7 mouse cellular contexts compared by ENCODE assay signal in the genomic region with DNA sequence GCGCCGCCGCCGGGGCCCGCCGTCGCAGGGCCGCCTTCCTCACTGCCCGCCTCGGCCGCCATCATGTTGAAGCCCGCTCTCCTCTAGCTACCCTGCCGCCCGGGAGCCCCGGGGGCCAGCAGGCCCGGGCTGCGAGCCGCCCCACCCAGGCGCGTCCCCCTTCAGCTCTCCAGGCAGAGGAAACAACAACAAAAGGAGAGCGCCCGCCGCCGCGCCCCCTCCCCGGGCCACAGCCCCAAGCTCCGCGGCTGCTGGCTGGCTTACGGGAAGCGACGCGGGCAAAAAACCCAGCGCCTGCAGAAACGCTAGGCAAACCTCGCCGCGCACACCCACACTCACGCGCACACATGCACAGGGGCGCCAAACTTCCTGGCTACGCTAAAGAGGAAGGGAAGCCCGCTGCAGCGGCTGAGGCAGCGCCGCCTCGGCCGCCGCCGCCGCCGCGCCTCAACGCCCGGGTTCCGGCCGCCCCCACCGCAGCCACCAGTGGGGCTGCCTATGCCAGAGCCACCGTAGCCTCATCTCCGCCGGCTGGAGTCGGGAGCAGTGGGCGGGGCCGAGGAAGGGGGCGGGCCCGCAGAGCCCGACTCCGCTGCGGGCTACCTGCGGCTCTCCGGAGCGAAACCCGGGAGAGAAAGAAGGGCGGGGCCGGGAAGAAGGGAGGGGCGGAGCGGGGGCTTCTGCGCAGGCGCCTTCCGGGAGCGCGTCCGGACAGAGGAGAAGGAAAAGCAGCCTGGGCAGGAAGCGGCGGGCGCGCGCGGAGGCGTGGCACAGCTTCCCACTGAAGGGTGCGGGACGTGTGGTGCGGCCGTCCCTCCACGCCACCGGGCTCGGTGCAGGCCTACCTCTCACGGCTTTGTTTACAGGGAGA. TPM values are rescaled to one million over a fixed set of nuclear protein-coding genes. Genes with fewer than 3 reads are reported as not detected.
DNase-seq lines count a peak whose midpoint lies in the region; ATAC-seq lines count a peak whose summit lies in the region.

Gene Rasa1, minus strand, starts transcription at position 288 of the 871 bp plus-strand sequence.

- peak within 1 kb of the TSS; percentile 90 for H3K4me3 ChIP-seq in intestine, embryonic 16.5 days (ENCODE audit: low read length)
- peak within 1 kb of the TSS; percentile 95 for H3K4me3 ChIP-seq in midbrain, embryonic 11.5 days (ENCODE audit: low read depth, low read length)

- intact Hi-C loops in gastrocnemius, postnatal 36 days (cut with DNase I): loop anchor here (10.0 kb wide), 1 partner anchor 766 kb away; no protein-coding TSS in a partner anchor
- intact Hi-C loops in left cerebral cortex, postnatal 36 days (cut with DNase I): loop anchor here (5.0 kb wide), 1 partner anchor 77 kb away; no protein-coding TSS in a partner anchor

- H3K9me3 ChIP-seq in intestine, embryonic 16.5 days (ENCODE audit: control insufficient read depth, low read length): no peaks in the 10 kb centered on the region
- no peaks in the 10 kb centered on the region for H3K9me3 ChIP-seq in midbrain, embryonic 11.5 days (ENCODE audit: control insufficient read depth, low read length)

- WGBS in intestine, embryonic 16.5 days: under 1% methylated on average over 77 of the region's 97 CpGs
- 0% methylated on average over 64 of the region's 97 CpGs for WGBS in midbrain, embryonic 11.5 days

- H3K9ac ChIP-seq in intestine, embryonic 16.5 days (ENCODE audit: low read depth, low read length): peak within 1 kb of the TSS; percentile 96
- H3K9ac ChIP-seq in midbrain, embryonic 11.5 days (ENCODE audit: low read length): peak within 1 kb of the TSS; percentile 94

- H3K4me2 ChIP-seq in intestine, embryonic 16.5 days (ENCODE audit: low read depth, low read length): peak within 1 kb of the TSS; percentile 57
- H3K4me2 ChIP-seq in midbrain, embryonic 11.5 days: peak within 1 kb of the TSS; percentile 68

- no peaks in the 10 kb centered on the region for H3K4me1 ChIP-seq in intestine, embryonic 16.5 days (ENCODE audit: control insufficient read depth, insufficient read depth, low read length)
- peaks cover 2% of the 10 kb centered on the region; the same call in 1 of the 2 replicates for H3K4me1 ChIP-seq in midbrain, embryonic 11.5 days (ENCODE audit: control insufficient read depth, insufficient read depth, low read length)

- no peaks in the 10 kb centered on the region for H3K27me3 ChIP-seq in intestine, embryonic 16.5 days (replicated peaks; ENCODE audit: control insufficient read depth, insufficient read depth, low read length)
- no peaks in the 10 kb centered on the region for H3K27me3 ChIP-seq in midbrain, embryonic 11.5 days (ENCODE audit: control insufficient read depth, insufficient read depth, low read length)

- H3K27ac ChIP-seq in intestine, embryonic 16.5 days (ENCODE audit: low read length): peak within 1 kb of the TSS; percentile 99
- H3K27ac ChIP-seq in midbrain, embryonic 11.5 days (ENCODE audit: low read depth, low read length): peak within 1 kb of the TSS; percentile 99

- DNase-seq in adrenal gland, adult 2 months: peak; percentile 98
- DNase-seq in embryo, embryonic 11.5 days (ENCODE audit: low read depth, low spot score): peak; percentile 93
- peak; percentile 89 to 92 for DNase-seq in gastrocnemius, postnatal 36 days
- peak; percentile 92 for DNase-seq in left cerebral cortex, postnatal 36 days (ENCODE audit: low spot score in 2 of 2)
- DNase-seq in midbrain, embryonic 11.5 days (ENCODE audit: low spot score, missing footprints): peak; percentile 100
- DNase-seq in skeletal muscle tissue, adult 2 months (ENCODE audit: low read depth, low spot score): peak; percentile 95

- H3K36me3 ChIP-seq in intestine, embryonic 16.5 days (ENCODE audit: control insufficient read depth, insufficient read depth, low read length): no peaks in the 10 kb centered on the region
- H3K36me3 ChIP-seq in midbrain, embryonic 11.5 days (ENCODE audit: control insufficient read depth, insufficient read depth, low read length): no peaks in the 10 kb centered on the region

- peak; percentile 100 for ATAC-seq in intestine, embryonic 16.5 days
- peak; percentile 98 for ATAC-seq in midbrain, embryonic 11.5 days (ENCODE audit: low FRiP score)

RNA-seq across cellular contexts. Expression of gene Rasa1, which starts in this region (rescaled TPM):
- total RNA-seq in adrenal gland, adult 2 months (2021): 10 to 100 TPM; 36.7 to 46.2 TPM
- 4.1 and 4.5 TPM in 2 replicates for polyA plus RNA-seq in adrenal gland, adult 2 months (2012; rRNA removed)
- total RNA-seq in gastrocnemius, postnatal 36 days (2021): 10 to 100 TPM; 13.0 to 15.1 TPM
- polyA plus RNA-seq in intestine, embryonic 16.5 days (2015; fragmentation: Nextera tagmentation; extraction: Ambion mirVana): 25.6 and 25.9 TPM in 2 replicates
- total RNA-seq in left cerebral cortex, postnatal 36 days (2021): 10 to 100 TPM; 43.9 to 61.3 TPM
- polyA plus RNA-seq in midbrain, embryonic 11.5 days (2014; fragmentation: Nextera tagmentation; extraction: Ambion mirVana): 57.4 and 58.5 TPM in 2 replicates

Comparison
In these comparisons a context has a peak if more than half of its experiments do, and no peak if none do; other contexts are left out.
1. Peak in every context shown above with its lines: DNase-seq, ATAC-seq, H3K4me3 ChIP-seq and H3K27ac ChIP-seq.